Mouse (Mus musculus) lung, postnatal 4 days (tissue): ENCODE measurements around the gene Igsf1.

Experiments used
- DNase-seq, 2 experiments: peaks; one replicate each; pipeline ENCODE4 v3.0.0; 2021

Gene Igsf1

DNA sequence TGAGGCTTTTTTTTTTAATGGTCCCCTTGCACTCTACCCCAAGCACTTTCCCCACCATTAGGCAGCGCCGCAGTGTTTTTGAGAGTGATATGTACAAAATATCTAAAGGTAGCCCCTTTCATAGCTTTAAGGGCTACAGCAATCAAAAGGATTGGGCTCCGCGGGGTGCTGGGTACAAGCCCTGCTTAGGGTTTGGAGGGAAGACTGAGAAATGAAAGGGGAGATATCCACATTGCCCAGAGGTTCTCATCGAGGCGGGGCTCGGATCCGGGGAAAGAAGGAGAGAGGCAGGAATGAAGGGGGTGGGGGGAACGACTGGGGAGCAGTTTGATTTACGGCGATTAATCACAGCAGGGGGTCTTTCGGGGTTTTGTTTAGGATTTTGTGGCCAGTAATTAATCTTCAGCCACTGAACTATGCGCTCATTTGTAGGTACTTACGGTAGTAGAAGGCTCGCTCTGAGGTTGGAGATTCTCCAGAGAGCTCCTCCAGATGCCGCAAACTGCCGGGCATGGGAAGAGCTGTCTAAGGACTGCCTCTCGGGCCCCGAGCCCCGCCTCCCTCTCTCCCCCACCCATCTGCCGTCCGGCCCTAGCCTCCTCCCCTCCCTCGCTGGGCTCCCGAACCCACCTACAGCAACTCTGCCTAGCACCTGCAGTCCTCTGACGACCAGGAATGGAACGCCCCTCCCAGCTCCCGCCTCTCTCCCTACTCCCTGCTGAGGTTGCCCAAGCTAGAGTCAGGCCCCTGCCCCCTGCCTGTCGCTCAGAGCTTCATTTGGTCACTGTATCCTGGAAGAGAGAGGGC, at the start of gene Igsf1:
Igsf1 (minus strand) TSS at position 537 of the 807 bp plus-strand sequence.
- DNase-seq: peak; percentile 23 to 50

DNA sequence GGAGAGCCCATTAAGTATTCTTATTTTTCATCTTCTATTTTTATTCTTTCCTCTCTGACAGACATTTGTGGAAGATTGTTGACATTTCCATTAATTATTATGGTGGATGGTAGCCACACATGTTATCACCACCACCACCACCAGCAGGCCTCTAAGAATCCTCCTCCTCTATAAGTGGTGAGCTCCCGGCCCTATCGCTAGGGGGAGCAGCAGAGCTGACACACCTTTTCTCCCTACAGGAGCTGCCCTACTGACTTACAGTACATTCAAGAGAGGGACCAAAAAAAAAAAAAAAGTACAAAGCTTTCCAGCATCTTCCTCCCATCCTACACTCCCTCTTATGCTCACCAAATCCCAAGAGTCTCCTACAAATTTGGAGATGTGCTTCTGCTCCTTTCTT, 26.7 kb downstream of the Igsf1 start:
- no peak for DNase-seq

- DNase-seq: no peak
Observed at GRCm38 (mm10) chrX:49745192-49745591, 52.4 kb downstream of the Igsf1 start.

DNA sequence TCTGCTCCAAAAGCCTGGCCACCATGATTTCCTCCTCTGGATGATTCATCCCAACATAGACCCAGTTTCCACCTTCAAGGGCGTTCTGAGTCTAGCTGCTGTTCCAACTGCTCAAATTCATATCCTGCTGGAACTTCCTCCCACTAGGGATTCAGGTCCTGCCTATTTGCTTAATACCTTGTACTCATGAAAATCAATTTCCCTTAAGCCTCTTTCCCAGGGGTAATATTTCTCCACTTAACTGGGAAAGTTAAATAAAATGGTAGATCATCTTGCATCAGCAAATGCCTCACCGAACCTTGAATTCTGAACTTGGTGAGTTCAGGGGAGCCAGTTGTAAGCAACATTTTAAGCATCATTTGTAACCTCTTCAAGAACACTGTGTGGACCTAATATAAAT, 62.6 kb downstream of the Igsf1 start, which contains the start of gene Olfr1321:
Olfr1321 (minus strand) TSS at position 101 of the 400 bp plus-strand sequence.
- DNase-seq: no peak
